Mouse (Mus musculus) adrenal gland, postnatal 4 days (tissue): Measurements from ENCODE around the gene Sun5. TPM values are rescaled to one million over a fixed set of nuclear protein-coding genes. Genes with fewer than 3 reads are reported as not detected.
A peak's percentile ranks its signal among the peaks of the same experiment; 100 is the strongest.

Source experiments
- DNase-seq, 2 experiments: peaks; one replicate each; pipeline ENCODE4 v3.0.0; 2021 to 2022; ENCODE audit warnings: low spot score in 2 of 2, mixed read lengths in 2 of 2
- total RNA-seq, 2 experiments: library from RNA; stranded (reverse); gene quantifications; 2 replicates each; pipeline ENCODE4 v1.2.3; 2021

Gene Sun5
- total RNA-seq, 2 experiments from 2014 or later: not detected

DNA sequence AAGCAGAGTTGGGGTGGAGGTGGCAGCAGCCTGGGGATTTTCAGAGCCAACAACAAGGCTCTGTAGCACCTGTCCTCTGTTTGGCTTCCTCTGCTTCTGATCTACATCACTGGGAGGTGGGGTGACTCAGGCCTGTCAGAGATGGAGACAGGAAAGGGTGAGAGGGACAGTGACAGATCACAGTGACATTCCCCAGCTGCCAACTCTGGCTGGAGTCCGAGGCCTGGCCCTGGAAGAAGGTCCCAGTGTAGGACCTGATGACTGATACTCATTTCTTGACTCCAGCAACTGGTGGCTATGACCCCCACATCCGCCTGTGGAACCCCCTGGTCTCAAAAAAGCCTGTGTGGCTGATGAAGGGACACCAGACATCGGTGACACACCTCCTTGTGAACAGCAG, 61.0 kb downstream of the Sun5 start:
- DNase-seq: peak in 1 of 2 experiments; percentile 34

DNA sequence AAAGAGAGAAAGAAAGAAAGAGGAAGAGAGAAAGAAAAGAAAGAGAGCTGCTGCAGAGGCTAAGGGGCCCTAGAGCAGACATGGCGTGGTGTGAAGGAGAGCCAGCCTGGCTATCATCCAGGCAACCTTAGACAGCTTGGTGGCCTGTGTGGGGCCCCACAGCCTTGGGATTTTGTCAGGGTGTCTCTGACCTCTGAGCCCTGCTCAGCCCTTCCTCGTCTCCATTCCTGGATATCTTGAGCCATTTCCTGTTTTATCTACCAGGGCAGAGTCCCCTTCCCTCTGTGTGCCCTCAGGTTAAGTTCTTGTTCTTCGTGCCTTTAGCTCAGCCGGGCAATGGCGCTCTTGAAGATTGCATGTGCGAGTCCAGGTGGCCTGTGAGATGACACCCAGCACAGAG, 62.0 kb downstream of the Sun5 start:
- DNase-seq: no peak

DNA sequence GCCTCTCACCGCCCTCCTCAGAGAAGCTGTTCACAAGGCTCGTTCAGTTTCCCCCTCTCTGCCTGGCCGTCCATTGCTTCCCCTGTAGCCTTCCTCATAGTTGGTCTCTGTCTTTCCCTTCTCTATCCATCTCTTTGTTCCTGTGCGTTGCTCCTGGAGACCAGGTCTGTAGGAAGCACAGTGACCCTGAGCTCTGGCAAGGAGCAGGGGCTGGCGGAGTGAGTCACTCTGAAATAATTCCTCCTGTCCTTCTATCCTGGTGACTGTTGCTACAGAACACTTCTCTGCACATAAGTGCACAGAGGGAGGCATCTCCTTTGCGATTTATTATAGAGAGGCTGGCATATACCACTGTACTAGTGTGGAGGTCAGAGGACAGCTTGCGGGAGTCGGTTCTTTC, 62.7 kb downstream of the Sun5 start:
- peak in 1 of 2 experiments; percentile 8 for DNase-seq

DNA sequence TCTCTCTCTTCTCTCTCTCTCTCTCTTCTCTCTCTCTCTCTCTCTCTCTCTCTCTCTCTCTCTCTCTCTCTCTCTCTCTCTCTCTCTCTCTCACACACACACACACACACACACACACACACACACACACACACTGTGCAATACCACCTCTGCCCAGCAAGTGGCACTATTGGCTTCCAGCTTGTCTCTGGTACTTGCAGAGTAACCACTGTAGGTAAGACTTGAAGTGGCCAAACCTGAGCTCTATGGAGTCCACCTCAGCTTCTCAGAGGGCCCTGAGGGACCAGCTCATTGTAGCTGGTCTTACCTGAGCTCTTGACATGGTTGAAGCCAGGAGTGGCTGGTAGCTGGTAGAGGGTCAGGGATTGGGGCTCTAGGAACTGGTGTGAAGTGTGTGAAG, 63.4 kb downstream of the Sun5 start:
- DNase-seq: peak; percentile 43 to 51

Other genes starting within 250 kb of the Sun5 start
- gene Commd7, start 238.3 kb downstream of the Sun5 start, total RNA-seq: 10 to 100 TPM; 44.2 to 45.8 TPM
- 1 to 10 TPM; 6.7 to 8.2 TPM for gene Dnmt3b, start 221.6 kb downstream of the Sun5 start, total RNA-seq
- gene Dnmt3c, start 174.4 kb downstream of the Sun5 start, total RNA-seq: not detected
- 100 to 1,000 TPM; 132 to 148 TPM for gene Mapre1, start 129.8 kb downstream of the Sun5 start, total RNA-seq
- gene Efcab8, start 91.2 kb downstream of the Sun5 start, total RNA-seq: under 1 TPM; 0.45 to 0.90 TPM
- under 1 TPM in 1 of 2 experiments, not detected in 1; 0.17 TPM for gene Bpifb2, start 4.0 kb upstream of the Sun5 start, total RNA-seq
- 1 to 10 TPM; 3.0 TPM for gene Bpifb6, start 29.3 kb upstream of the Sun5 start, total RNA-seq
- not detected for gene Bpifb3, start 47.1 kb upstream of the Sun5 start, total RNA-seq
- gene Bpifb4, start 67.1 kb upstream of the Sun5 start, total RNA-seq: under 1 TPM in 1 of 2 experiments, not detected in 1; 0.20 TPM
- not detected for gene Bpifa6, start 103.9 kb upstream of the Sun5 start, total RNA-seq
- 1 to 10 TPM in 1 of 2 experiments, under 1 TPM in 1; 0.68 to 1.3 TPM for gene Bpifa2, start 137.2 kb upstream of the Sun5 start, total RNA-seq